Mouse (Mus musculus) liver, postnatal 0 days (tissue): ENCODE measurements around the gene Aig1.

Experiments
- CTCF ChIP-seq: sonication (generic); IDR thresholded peaks from 2 replicates; pipeline ENCODE4 v1.5.1; 2016; ENCODE audit warnings: antibody characterized with exemption, low read depth
- EP300 ChIP-seq: IDR thresholded peaks from 2 replicates; pipeline ENCODE4 v1.6.1; 2016; ENCODE audit warnings: antibody characterized with exemption, low read depth, mild to moderate bottlenecking

DNA sequence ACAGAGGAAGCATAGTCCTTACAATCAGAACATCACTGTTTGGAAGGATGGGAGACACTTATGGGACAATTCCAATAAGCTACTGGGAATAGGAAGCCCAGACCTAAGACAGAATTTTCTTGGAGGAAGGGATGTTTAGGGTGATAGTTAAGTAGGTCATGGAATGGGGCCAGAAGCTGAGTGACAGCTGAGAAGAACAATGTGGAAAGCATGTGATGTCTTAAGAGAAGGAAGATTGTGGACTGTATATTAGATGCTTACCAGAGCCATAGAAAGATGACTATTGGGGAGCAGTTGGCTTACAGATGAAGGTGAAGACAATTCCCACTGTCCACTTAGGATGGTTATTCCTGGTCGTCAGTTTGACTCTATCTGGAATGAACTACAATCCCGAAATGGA is 191.3 kb downstream of the Aig1 start:
- TF ChIP-seq CTCF (no peak), EP300 (no peak)
